12 mouse cellular contexts compared by ENCODE assay signal in genomic region chr5:33854019-33854418, GRCm38 (mm10). TPM values are rescaled to one million over a fixed set of nuclear protein-coding genes. Genes with fewer than 3 reads are reported as not detected.
DNase-seq lines count a peak whose midpoint lies in the region; TF ChIP-seq lines count a peak whose summit lies in the region.
"Had no signal": no experiment of that assay in that cellular context is flagged by ENCODE, and none has a peak within 500 bp of the region (broad histone marks: within the 10 kb centered on the region; RNA-seq: fewer than 3 reads in every experiment).

No protein-coding gene starts in this region.

- TF ChIP-seq EP300 in heart, adult 2 months (IDR thresholded peaks at IDR 0.05; ENCODE audit: insufficient read depth, low read depth, low read length), result no peak

- 75% methylated on average over 2 of the region's 2 CpGs for WGBS in heart, adult 2 months

- no peak overlapping the region for H3K9ac ChIP-seq in heart, adult 2 months (ENCODE audit: low read depth, low read length)
- H3K9ac ChIP-seq: forebrain, embryonic 15.5 days; hindbrain, embryonic 15.5 days had no signal

- H3K4me3 ChIP-seq in heart, adult 2 months, result no peak overlapping the region
- H3K4me3 ChIP-seq: forebrain, embryonic 15.5 days; hindbrain, embryonic 15.5 days; myocyte had no signal

- TF ChIP-seq POLR2A in heart, adult 2 months (IDR thresholded peaks at IDR 0.05; ENCODE audit: insufficient read depth, low read depth, low read length), result no peak

- no peak overlapping the region for H3K27ac ChIP-seq in heart, adult 2 months
- H3K27ac ChIP-seq: forebrain, embryonic 15.5 days; hindbrain, embryonic 15.5 days had no signal

- intact Hi-C loops in heart, adult 2 months (cut with DNase I), result loop anchor here (10.0 kb wide), 1 partner anchor 101 kb away; no protein-coding TSS in a partner anchor

- no peaks in the 10 kb centered on the region for H3K4me1 ChIP-seq in heart, adult 2 months (ENCODE audit: control insufficient read depth, insufficient read depth, low read length)
- H3K4me1 ChIP-seq: forebrain, embryonic 15.5 days; hindbrain, embryonic 15.5 days had no signal

- no peaks in the 10 kb centered on the region; the same call in none of the 2 replicates for H3K36me3 ChIP-seq in heart, adult 2 months (ENCODE audit: control insufficient read depth, insufficient read depth, low read length)

- no peaks in the 10 kb centered on the region for H3K27me3 ChIP-seq in heart, adult 2 months (ENCODE audit: control insufficient read depth, insufficient read depth, low read length)
- H3K27me3 ChIP-seq: forebrain, embryonic 15.5 days; hindbrain, embryonic 15.5 days had no signal

- peak; percentile 51 for TF ChIP-seq CTCF in heart, adult 2 months (IDR thresholded peaks at IDR 0.05)

- H3K79me2 ChIP-seq in heart, adult 2 months (replicated peaks; ENCODE audit: control insufficient read depth, insufficient read depth, low read length), result no peaks in the 10 kb centered on the region

- DNase-seq in heart, adult 2 months, result no peak
- no peak for DNase-seq in heart, adult 9 months (ENCODE audit: low spot score in 2 of 2)
- peak; percentile 11 for DNase-seq in retina, postnatal 1 day
- DNase-seq in retina, embryonic 14.5 days (ENCODE audit: low spot score), result no peak
- peak; percentile 15 for DNase-seq in ZHBTc4 (ENCODE audit: low read depth, low spot score)
- peak; percentile 26 for DNase-seq in naive thymus-derived CD4-positive, alpha-beta T cell, adult 2 months (ENCODE audit: low read depth)
- no peak for DNase-seq in ovary, adult 18-20 months (ENCODE audit: low spot score)
- DNase-seq: heart, adult 18-20 months; right cerebral cortex, postnatal 4 days had no signal

RNA-seq across cellular contexts. Expression of gene Nsd2, which starts 33.5 kb away (rescaled TPM):
- 10 to 100 TPM; 25.8 to 27.6 TPM for total RNA-seq in heart, adult 2 months (2021)
- polyA plus RNA-seq in heart, adult 2 months (2012; rRNA removed), result 3.0 and 5.7 TPM in 2 replicates

Comparison
In these comparisons a context has a peak if more than half of its experiments do, and no peak if none do; other contexts are left out.
1. DNase-seq: peak in retina, postnatal 1 day (single experiment), ZHBTc4 (single experiment) and naive thymus-derived CD4-positive, alpha-beta T cell, adult 2 months (single experiment); none in heart, adult 2 months (0 of 2), heart, adult 9 months (0 of 2), retina, embryonic 14.5 days (single experiment) and ovary, adult 18-20 months (single experiment).